Mouse (Mus musculus): ENCODE measurements around the gene Acadvl.
"Not testable (repeated sequence)": the region's sequence is repeated elsewhere in the genome, so short reads cannot be mapped to it uniquely, and the experiment has no call there.

The Acadvl gene

DNA sequence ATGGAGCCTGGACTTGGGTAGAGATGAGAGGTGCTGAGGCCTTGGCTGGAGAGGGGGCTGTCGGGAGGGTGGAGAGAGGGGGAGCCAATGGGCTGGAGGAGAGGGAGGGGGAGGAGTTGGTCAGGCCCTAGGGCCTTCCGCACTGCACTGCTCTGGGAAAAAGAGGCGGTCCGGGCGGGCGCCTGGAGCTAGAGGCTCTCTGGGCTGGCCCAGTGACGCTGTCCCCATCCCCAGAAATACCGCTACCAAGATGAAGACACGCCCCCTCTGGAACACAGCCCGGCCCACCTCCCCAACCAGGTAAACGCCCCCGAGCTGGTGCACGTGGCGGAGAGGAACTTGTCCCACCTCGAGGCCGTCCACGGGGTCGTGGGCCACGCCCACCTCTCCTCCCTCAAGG, 11.5 kb upstream of the Acadvl start:
- peak in 1 of 2 experiments; percentile 64 for DNase-seq

DNA sequence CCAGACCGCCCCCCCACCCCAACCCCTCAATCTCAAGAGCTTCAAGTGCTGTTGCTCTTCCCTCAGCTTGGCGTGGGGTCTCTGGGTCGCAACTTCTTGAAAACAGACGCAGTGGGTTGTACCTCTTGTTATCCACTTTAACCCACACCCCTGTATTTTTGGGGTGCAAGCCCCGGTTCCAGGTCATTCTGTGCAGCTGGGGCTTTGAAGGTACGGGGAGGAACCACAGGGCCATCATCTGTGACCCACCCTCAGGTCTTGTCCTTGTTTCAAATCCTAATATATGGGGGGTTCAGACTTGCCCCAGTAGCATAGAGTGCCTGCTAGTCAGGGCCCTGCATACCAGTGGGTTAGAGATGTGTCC, 8.9 kb upstream of the Acadvl start:
- peak in 1 of 2 experiments; percentile 7 for DNase-seq

DNA sequence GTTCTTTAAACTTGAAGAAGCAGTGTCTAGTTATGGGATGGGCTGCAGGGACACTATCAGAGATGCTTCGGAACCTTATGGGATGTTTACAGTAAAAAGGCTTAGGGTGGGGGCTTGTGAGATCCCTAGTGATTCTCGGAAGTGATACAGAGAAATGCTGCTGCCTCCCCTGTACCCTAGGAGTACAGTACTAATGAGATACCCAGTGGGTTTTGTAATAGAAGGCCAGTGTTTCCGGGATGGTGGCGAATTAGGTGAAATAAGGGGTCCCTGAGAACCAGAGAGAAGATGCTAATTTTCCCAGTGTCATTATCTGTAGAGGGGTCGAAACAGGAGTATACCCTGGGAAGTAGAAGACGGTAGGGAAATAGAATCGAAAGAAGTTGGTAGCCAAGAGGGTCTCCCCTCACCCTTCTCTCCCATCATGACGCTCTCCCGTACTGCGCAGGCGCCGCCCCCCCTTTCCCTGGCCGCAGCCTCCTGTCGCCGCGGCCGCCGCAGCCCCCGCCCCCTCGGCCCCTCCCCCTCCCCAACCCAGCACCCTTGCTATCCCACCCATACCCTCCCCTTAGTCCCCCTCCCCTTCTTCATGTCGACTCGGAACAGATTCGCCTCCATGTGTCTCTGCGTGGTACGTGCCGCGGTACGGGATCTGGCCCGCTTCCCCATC, 8.4 kb upstream of the Acadvl start:
- peak; percentile 55 to 70 for DNase-seq

DNA sequence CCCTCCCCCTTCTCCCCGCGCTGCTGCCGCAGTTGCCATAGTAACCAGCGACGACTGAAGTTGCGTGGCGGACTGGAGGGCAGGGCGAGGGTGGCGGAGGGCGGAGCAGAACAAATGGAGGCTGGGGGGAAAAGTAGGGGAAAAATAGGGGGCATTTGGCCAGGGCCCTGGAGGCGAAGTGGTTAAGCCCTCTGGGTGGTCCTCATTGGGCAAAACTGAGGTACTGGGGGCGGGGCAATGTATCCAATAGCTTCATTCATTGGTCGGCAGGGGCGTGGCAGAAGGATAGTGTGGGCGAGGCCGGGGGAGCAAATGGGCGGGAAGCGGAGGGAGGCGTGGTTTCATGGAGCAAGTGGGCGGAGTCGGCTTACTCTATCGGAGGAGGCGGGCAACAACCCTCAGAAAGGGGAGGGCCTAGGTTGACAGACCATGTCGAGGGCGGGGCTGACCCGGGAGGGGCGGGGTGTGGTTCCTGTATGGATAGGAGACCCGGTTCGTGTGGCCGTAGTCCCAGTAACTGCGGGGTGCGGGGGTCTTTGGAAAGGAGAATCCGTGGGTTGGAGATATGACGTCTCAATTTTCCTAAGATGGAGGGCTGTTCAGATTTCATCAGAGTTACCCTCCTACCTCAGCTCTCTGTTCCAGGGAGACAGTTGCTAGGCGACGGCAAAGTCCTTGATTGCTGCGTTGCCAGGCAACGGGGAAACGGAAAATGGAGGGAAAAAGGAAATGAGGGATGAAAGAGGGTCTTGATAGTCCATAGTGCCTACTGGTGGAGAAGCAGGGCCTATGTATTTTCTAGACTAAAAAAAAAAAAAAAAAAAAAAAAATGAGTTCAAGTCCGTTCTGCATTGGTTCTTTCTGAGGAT, 6.3 kb upstream of the Acadvl start:
- DNase-seq, result peak; percentile 96 to 98

DNA sequence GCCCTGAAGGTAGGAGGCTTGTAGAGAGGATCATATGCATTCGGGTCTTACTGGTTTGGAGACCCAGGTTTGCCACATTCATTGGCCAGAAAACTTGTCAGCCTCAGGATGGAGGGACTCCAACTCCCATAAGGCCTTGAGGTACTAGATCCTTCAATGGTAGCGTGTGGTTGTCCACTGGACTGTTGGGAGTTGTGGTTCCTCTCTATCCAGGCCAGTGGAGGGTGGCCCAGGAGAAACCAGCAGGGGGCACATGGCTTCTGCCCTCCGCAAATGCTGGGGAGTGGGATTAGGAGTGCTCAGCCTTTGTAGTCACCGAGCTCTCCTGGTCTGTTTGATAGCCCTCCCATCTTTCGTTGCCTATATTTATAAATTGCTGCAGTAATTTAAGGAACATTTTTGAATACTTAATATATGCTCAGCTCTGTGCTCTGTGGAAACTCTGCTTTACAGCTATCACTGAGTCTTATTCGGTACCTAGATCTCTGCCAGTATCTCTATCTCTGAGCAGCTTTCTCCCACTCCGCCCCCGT, 5.6 kb upstream of the Acadvl start:
- DNase-seq, result peak; percentile 84 to 86

DNA sequence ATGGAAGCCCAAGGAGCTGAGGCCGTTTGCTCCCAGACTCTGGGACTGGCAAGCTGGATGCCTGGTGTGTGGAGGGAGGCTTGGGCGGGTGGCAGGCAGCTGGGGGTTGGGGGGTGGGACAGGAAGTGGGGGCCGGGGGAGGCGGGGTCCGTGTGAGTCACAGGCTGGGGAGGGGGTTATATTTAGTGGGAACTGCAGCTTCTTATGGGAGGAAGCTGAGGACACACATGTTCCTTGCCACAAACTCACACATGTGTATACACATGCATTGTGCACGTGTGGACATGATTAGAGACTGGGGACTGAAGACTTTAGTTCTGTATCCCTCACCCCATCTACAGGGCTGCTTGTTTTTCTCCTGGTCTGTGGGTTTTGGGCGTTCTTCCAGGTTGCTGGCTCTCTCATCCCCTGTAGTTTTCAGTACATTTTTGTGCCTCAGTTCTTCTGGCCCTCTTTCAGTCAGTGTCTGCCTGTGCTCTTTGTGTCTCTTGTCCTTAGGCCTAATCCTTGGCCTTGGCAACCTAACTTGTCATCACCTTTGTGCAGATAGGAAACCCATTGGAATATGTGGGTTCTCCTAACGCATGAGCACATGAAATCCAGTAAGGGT, 4.9 kb upstream of the Acadvl start:
- DNase-seq, result peak in 1 of 2 experiments; percentile 54

DNA sequence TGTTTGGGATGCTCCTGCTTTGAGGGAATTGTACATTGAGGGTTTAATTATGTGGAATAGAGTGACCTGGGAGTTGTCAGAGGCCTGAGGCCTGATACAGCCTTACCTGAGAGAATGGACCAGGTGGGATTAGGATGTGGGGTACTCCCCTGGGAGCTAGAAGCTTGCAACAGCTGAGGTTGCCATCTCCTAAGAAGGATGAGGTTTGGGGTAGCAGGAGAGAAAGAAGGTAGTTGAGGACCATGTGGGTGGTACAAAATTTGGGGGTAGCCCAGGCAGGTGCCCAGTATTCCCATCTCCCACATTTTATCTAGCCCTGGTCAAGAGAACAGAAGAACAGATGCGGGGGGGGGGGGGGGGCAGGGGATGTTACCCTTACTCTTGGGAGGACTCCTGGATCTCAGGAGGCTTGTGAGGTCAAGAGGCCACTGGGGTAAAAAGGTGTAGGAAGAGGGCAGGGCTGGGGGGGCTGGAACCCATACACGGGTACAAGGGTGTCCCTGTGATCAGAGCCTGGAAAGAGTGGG, 4.3 kb upstream of the Acadvl start:
- DNase-seq, result peak in 1 of 2 experiments; percentile 4

DNA sequence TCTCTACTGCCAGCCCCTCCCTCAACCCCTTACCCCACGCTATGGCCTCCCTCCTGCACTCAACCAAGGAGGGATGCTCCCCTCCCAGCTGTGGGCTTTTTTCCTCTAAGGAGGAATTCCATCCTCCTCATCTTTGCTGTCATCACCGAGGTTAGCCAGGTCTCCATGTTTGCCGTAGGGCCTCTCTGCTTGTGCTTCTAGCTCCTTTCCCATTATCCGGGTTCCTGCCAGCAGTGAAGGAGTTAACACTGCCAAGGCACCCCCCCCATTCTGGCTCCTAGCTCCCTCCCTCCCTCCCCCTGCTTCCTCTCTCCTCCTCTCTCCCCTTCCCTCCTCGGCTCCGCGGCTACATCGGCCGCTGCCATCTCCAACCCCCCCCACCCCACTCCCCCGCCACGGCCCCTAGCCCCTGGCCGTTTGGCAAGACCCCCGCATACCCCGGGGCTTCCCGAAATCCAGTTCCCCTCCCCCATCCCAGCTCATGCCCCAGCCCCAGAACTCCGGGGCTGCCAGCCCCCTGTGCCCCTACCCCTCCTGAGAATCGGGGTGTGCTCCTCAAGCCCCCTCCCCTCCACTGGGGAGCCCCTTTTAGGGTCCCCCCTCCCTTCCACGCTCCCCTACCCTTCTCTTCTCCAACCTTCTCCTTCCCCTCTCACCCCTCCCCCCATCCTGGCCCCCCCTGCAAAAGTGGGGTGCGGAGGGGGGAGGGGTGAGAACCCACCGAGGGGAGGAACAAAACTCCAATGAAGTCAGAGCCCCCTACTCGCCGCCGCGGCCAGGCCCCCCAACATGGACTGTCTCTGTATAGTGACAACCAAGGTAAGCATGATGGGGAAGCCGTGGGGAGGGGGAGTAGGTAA, 3.1 kb upstream of the Acadvl start:
- peak; percentile 88 to 93 for DNase-seq

DNA sequence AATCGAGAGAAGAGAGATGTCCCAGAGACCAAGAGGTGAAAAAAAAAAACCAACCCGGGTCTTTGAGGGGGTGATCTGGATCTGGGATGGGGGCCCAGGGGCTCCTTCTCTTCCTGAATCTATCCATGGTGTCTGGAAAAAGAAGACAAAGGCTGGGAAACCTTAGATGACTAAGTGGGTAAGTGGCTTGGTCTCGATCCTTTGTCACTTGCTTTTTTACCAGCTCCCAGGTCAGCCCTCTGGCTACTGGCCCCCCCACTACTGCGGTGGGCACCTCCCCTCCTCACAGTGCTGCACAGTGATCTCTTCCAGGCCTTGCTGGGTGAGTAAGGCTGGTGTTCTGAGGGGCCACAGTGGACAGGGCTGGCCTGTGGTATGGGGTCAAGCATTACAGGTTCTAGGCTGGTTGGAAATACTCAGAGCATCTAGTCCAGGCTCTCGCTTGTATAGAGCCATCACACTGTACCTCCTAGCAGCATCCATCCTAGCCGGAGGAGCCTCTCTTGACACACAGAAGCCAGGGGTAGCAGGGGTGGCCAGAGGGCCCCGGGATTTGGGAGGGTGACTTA, 2.1 kb upstream of the Acadvl start:
- DNase-seq, result peak in 1 of 2 experiments; percentile 22

DNA sequence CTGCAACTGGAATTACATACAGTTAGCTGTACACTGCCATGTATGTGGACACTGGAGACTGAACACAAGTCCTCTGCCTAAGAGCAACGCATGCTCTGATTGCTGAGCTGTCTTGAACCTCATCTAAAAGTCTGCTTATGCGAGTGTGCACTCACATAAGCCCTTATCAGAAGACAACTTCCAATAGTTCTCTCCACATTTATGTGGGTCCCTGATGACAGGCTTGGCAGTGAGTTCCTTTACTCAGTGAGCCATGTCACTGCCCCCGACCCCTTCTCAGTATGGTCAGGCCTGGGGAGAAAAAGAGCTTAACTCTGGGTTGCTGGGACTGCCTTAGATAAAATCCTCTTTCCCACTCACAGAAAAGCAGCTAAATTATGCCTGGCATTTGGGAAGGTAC, 1.5 kb upstream of the Acadvl start, which contains the start of gene Dlg4:
Gene Dlg4 (plus strand): TSS at position 274 of the 400 bp plus-strand sequence.
- no peak for DNase-seq

DNA sequence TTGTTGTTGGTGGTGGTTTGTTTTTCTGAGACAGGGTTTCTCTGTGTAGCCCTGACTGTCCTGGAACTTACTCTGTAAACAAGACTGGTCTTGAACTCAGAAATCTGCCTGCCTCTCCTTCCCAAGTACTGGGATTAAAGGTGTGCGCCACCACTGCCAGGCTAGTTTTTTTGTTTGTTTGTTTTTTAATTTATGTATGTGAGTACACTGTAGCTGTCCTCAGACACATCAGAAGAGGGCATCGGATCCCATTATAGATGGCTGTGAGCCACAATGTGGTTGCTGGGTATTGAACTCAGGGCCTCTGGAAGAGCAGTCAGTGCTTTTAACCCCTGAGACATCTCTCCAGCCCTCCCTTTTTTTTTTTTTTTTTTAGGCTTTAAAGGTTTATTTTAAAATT, 966 bp upstream of the Acadvl start:
- not testable (repeated sequence) for DNase-seq

DNA sequence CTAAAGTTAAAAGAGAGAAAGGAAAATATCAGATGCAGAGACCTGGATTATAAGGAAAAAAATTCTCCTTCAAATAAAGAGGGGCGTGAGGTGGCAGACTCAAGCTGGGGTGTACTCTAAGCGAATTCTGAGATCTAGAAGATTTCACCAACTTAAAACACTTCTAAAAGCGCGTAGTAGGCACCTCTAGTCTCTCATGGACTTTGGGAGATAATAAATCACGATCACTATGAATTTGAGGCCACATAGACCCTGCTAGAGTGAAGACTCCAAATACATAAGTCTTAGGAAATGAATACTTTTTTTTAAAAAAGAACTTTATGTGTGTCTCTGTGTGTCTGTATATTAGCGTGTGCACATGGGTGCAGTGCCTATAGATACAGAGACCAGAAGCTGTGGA, 466 bp upstream of the Acadvl start:
- no peak for DNase-seq

DNA sequence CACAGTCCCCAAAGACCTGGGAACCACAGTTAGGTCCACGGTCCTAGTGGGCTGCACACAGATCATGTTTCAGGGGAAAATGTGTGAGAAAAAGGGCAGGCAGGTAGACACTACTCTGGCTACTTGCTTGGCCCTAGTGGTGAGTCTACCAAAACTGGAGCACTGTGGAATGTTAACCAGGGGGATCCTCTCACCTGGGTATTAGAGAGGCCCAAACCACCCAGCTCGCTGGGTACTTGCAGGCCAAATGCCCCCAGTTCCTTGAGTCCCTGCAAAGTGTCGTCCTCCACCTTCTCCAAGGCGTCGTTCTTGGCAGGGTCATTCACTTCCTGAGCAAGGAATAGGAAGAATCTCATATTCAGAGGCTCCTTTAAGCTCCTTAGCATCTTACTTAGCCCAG, 1.2 kb downstream of the Acadvl start:
- DNase-seq, result no peak

DNA sequence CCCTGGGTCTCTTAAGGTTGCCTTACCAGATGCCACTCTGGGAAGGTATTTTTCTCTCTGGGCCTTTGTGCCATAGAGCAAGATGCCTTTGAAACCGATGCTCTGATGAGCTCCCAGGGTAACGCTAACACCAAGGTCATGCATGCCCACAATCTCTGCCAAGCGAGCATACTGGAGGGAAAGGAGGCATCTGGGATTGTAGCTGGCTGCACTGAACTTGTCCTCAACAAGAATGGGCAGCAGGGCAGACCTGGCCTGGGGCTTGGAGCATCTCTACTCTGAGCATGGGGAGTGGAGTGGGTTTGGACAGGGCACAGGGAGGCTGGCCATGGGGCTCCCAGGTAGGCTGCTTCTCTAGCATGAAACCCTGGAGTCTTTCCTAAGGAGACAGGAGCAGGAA, 1.8 kb downstream of the Acadvl start:
- peak in 1 of 2 experiments; percentile 9 for DNase-seq

DNA sequence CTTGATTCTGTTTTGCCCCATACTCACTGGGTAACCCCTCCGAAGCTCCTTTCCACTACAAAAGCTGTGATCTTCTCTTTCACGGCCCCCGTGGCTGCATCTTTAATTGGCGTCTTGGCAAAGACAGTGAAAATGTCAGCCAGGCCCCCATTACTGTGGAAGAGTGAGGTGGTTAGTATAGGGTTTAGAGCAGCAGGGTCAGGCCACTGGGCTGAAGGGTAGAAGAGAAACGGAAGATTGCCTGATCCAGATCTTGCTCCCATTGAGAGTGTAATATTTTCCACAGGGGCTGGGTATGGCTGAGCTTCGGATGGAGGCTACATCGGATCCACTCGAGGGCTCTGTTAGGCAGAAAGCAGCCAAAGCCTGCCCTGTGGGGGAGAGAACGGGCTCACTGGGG, 2.3 kb downstream of the Acadvl start:
- no peak for DNase-seq

DNA sequence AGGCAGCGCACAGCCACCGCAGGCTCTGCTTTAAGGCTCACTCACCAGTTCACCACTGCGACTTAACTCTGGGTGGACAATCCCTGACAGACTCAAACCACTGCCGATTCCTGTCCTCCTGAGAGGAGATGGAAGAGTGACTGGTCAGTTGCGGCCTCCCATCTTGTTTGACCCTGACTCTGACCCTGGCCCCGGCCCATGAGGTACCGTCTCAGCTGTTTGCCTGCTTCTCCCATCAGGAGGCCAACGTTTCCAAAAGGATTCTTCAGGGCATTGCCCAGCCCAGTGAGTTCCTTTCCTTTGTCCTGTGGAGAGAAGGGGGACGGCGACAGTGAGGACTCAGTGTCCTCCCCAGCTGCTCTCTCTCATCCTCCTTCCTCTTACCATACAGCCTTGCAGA, 4.2 kb downstream of the Acadvl start:
- no peak for DNase-seq

DNA sequence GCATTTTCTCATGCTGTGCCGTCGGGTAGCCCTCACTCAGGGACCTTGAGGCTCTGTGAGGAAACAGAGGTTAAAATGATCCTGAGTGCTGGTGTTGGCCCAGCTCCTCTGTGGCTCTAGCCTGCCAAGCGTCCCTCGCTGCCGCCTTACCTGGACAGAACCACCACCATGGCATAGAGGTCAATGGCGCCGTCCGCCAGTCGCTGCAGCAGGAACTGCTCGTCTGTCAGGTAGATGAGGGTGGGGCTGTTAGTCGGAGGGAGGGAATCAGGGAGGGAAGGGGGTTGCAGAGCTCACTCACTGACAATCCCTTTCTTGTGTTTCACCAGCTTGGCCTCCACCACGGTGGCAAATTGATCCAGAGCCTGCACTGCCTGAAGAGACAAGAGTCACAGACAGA, 4.7 kb downstream of the Acadvl start:
- DNase-seq, result no peak

DNA sequence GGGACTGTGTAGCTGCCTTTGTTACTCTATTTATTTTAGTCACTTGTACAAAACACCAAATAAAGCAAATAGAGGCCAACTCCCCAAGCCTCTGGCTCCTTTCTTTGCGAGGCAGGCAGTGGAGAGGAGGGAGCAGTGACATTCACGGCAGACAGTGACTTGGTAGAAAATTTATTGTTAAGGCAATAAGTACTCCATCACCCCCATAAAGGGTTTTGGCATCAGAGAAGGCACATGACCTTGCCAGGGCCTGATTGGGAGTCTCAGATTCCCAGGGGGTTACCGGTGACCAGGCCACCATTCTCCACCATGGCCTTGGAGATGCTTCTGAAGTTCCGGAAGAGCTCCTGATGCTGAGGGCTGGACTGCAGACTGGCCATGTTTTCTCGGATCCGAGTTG, 5.2 kb downstream of the Acadvl start:
- no peak for DNase-seq

DNA sequence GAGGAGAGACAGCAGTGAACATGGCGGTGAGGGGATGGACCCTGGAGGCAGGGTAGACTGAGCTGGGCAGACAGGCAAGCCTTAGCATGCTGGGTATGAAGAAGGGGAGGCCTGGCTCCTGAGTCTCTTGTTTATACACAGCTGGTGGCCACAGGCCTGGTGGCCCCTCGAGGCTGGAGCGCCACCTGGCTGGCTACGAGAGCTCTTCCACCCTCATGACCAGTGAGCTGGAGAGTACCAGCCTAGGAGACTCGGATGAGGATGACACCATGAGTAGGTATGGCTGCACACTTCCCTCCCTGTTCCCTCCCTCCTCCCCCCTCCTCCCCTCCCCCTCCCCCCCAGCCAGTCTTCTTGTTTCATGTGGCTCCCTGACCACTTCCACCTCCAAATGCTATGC, 9.7 kb downstream of the Acadvl start:
- DNase-seq, result peak in 1 of 2 experiments; percentile 24

DNA sequence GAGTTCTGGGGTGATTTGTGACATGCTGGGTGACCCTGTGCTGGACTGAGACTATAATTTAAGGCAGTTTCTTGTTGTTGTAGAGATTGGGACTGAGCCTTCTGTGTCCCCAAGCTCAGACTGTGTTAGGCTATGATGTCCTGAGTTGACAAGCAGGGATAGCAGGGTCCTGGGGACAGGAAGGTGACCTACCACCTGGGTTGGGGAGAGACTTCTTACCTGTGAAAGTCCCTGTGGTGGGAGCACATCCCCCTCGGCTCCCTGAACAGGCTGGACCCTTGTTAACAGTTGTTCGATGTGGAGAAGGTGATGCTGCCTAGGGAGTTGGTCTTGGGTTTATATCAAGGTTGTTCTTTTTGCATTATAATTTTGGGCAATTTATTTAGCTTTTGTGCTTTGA, 12.7 kb downstream of the Acadvl start:
- DNase-seq, result peak in 1 of 2 experiments; percentile 13

DNA sequence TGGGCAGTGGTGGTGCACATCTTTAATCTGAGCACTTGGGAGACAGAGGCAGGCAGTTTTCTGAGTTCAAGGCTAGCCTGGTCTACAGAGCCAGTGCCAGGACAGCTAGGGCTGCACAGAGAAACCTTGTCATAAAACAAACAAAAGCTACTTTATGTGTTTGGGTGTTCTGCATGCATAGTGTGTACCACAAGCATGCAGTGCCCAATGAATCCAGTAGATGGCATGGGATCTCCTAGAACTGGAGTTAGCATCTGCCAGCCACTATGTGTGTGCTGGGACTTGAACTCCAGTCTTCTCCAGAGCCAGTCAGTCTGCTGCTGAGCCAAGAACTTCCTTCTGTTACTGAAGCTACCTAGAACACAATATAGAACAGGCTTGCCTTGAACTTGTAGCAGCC, 13.3 kb downstream of the Acadvl start:
- DNase-seq, result peak in 1 of 2 experiments; percentile 81

DNA sequence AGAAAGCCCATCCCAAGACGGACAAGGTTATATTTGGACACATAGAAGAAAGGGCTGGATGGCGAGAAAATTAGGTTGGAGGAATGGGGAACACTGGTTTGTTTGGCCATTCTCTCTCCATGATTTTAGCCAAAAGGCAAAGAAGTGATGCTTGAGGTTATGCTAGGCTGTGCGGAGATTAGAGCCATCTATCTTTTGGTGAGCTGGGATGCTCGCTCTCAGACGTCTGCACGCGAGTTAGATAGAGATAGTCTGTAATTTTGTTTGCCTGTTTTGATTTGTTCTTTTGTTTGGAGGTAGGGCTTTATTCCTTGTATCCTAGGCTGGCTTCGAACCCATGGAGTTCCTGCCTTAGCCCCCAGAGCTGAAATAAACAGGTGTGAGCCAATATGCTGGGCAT, 14.1 kb downstream of the Acadvl start:
- no peak for DNase-seq

Measured in cerebellum, postnatal 14 days (tissue).